Mouse (Mus musculus) forebrain, postnatal 0 days (tissue): ENCODE measurements at regions not wholly inside any gene's neighbourhood (a gene's known extent, or its start where the extent isn't known, plus 50 kb on each side); places are given as distances from the start of the nearest gene placed in this dataset.
"Not testable (repeated sequence)": the region's sequence is repeated elsewhere in the genome, so short reads cannot be mapped to it uniquely, and the experiment has no call there.

Source experiments
- ATAC-seq: fragments of 200-750 bp; cut with Nextera tagmentation; 2 replicates; pipeline ENCODE4 v1.8.0; 2017; ENCODE audit warnings: mild to moderate bottlenecking, moderate library complexity
- DNase-seq: peaks from one replicate; pipeline ENCODE4 v3.0.0-alpha.2; 2015
- H3K27ac ChIP-seq: fragments of 300-500 bp; sonication (generic); 2 replicates; pipeline ENCODE4 v1.5.1; 2014; ENCODE audit warnings: low read depth, mild to moderate bottlenecking, antibody characterized with exemption, low read length, moderate library complexity, mixed read lengths
- H3K27me3 ChIP-seq: fragments of 300-500 bp; sonication (generic); 2 replicates; pipeline ENCODE4 v1.6.1; 2014; ENCODE audit warnings: mild to moderate bottlenecking, low read length, mixed read lengths; ENCODE audit not compliant: insufficient read depth
- H3K36me3 ChIP-seq: fragments of 300-500 bp; sonication (generic); 2 replicates; pipeline ENCODE4 v1.6.1; 2014; ENCODE audit warnings: mild to moderate bottlenecking, moderate library complexity; ENCODE audit not compliant: insufficient read depth
- H3K4me1 ChIP-seq: fragments of 300-500 bp; sonication (generic); 2 replicates; pipeline ENCODE4 v1.6.1; 2014; ENCODE audit warnings: antibody characterized with exemption; ENCODE audit not compliant: insufficient read depth
- H3K4me2 ChIP-seq: fragments of 300-500 bp; sonication (generic); 2 replicates; pipeline ENCODE4 v1.6.1; 2014; ENCODE audit warnings: low read depth, mild to moderate bottlenecking, moderate library complexity
- H3K4me3 ChIP-seq: fragments of 300-500 bp; sonication (generic); 2 replicates; pipeline ENCODE4 v1.5.1; 2014; ENCODE audit warnings: low read depth, low read length, mixed read lengths
- H3K9ac ChIP-seq: fragments of 300-500 bp; sonication (generic); 2 replicates; pipeline ENCODE4 v1.6.1; 2014; ENCODE audit warnings: mild to moderate bottlenecking
- H3K9me3 ChIP-seq: fragments of 300-500 bp; sonication (generic); 2 replicates; pipeline ENCODE4 v1.6.1; 2016; ENCODE audit warnings: low read length
- CTCF ChIP-seq: sonication (generic); IDR thresholded peaks from 2 replicates; pipeline ENCODE4 v1.5.1; 2016; ENCODE audit warnings: antibody characterized with exemption, control low read depth, low read depth
- WGBS: fragments of 180-500 bp; shearing (Covaris S2); extraction: QIAGEN DNeasy Blood & Tissue Kit; methylation state at CpG from one replicate; pipeline ENCODE4 v1.1.7; 2014; 5-methylcytosine and 5-hydroxymethylcytosine counted together

- H3K4me2 ChIP-seq = no peak overlapping the region
- no peak overlapping the region for H3K4me3 ChIP-seq
- no peaks in the 10 kb centered on the region for H3K36me3 ChIP-seq
- DNase-seq = no peak
- H3K9me3 ChIP-seq = no peaks in the 10 kb centered on the region
- no peak overlapping the region for H3K27ac ChIP-seq
- H3K4me1 ChIP-seq = no peaks in the 10 kb centered on the region
- no peak for ATAC-seq
- no peaks in the 10 kb centered on the region for H3K27me3 ChIP-seq
- 70% methylated on average over 4 of the region's 4 CpGs for WGBS
- H3K9ac ChIP-seq = no peak overlapping the region
- TF ChIP-seq CTCF = no peak
Observed at GRCm38 (mm10) chr12:69513166-69513565, 69.7 kb downstream of the Vcpkmt start.

DNA sequence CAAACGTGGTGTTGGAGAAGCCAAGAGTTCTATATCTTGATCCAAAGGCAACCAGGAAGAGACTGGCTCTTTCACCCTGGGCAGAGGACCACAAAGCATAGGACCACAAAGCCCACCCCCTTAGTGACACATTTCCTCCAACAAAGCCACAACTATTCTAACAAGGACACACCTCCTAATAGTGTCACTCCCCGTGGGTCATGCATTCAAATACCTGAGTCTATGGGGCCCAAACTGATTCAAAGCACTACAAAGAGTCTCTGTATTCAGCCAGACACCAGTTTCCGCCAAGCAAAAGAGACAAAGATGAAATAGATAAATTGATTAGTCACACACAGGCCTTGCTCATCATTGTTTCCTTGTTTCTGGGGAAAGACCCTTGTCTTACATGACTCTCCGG, 72.1 kb downstream of the Vcpkmt start:
- H3K9ac ChIP-seq = no peak overlapping the region
- no peak overlapping the region for H3K4me3 ChIP-seq
- no peaks in the 10 kb centered on the region for H3K36me3 ChIP-seq
- TF ChIP-seq CTCF = no peak
- no peak overlapping the region for H3K4me2 ChIP-seq
- H3K27me3 ChIP-seq = no peaks in the 10 kb centered on the region
- H3K4me1 ChIP-seq = no peaks in the 10 kb centered on the region
- no peak overlapping the region for H3K27ac ChIP-seq
- ATAC-seq (no peak), DNase-seq (no peak)
- H3K9me3 ChIP-seq = no peaks in the 10 kb centered on the region
- 58% methylated on average over 4 of the region's 4 CpGs for WGBS

DNA sequence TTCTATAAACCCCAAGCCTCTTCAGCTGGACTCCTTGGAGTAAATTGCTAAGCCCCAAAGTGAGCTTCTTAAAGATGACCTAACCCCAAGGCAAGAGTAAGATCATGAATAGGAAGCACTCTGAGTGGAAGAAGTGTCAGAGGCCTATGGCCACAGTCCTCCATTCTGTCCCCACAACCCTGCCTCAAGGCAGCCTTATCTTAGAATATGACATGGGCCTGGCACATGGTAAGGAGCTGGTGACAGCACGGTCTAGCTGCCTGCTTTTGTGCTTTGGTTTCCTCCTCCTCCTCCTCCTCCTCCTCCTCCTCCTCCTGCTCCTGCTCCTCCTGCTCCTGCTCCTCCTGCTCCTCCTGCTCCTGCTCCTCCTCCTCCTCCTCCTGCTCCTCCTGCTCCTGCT, 73.6 kb downstream of the Vcpkmt start:
- H3K9me3 ChIP-seq, H3K27ac ChIP-seq, ATAC-seq, H3K4me1 ChIP-seq, DNase-seq, H3K9ac ChIP-seq, H3K4me2 ChIP-seq, H3K27me3 ChIP-seq, H3K36me3 ChIP-seq, H3K4me3 ChIP-seq: not testable (repeated sequence)
- 64% methylated on average over 1 of the region's 1 CpGs for WGBS

- H3K4me1 ChIP-seq = 0 out of 2 replicates have a peak, but pooled peaks cover 2% of the 10 kb centered on the region
- no peak overlapping the region for H3K9ac ChIP-seq
- H3K4me3 ChIP-seq = no peak overlapping the region
- no peak for DNase-seq
- H3K9me3 ChIP-seq = no peaks in the 10 kb centered on the region
- no peaks in the 10 kb centered on the region for H3K27me3 ChIP-seq
- no peak for ATAC-seq
- 94% methylated on average over 6 of the region's 6 CpGs for WGBS
- no peak for TF ChIP-seq CTCF
- H3K36me3 ChIP-seq = no peaks in the 10 kb centered on the region
- no peak overlapping the region for H3K4me2 ChIP-seq
- no peak overlapping the region for H3K27ac ChIP-seq
Observed at GRCm38 (mm10) chr12:69507906-69508305, 74.9 kb downstream of the Vcpkmt start.

DNA sequence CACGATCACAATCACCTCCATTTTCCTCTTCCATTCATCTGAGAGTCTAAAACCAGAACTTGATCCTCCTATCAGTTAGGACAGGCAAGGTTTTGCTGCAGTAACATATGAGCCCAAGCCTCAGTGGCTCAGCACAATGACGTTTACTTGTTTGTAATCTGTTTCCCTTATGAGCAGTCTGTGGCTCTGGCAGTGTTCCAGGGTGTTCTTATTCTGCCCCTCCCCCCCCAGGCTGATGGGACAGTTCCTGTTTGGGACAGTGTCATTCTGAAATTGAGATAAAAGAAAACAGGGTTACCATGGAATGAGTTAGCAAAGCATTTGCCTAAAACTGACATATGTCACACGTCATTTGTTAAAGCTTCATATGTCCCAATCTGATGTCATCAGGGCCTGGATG, 75.5 kb downstream of the Vcpkmt start:
- ATAC-seq (no peak), DNase-seq (no peak)
- Histone ChIP-seq H3K4me2 (no peak overlapping the region), H3K4me3 (no peak overlapping the region), H3K9ac (no peak overlapping the region), H3K27ac (no peak overlapping the region), H3K9me3 (no peaks in the 10 kb centered on the region), H3K27me3 (no peaks in the 10 kb centered on the region), H3K36me3 (no peaks in the 10 kb centered on the region), H3K4me1 (peaks cover 7% of the 10 kb centered on the region; the same call in 1 of the 2 replicates)
- WGBS = 69% methylated on average over 3 of the region's 3 CpGs
- no peak for TF ChIP-seq CTCF

GRCm38 (mm10) chr12:69502706-69503070, 80.1 kb downstream of the Vcpkmt start:
- Histone ChIP-seq H3K36me3 (no peaks in the 10 kb centered on the region), H3K9me3 (no peaks in the 10 kb centered on the region), H3K27ac (peak overlapping the region; percentile 87), H3K4me1 (peaks cover 16% of the 10 kb centered on the region), H3K4me2 (no peak overlapping the region), H3K4me3 (no peak overlapping the region), H3K27me3 (no peaks in the 10 kb centered on the region), H3K9ac (no peak overlapping the region)
- ATAC-seq (no peak), DNase-seq (no peak)
- TF ChIP-seq CTCF = no peak
- WGBS = 79% methylated on average over 6 of the region's 6 CpGs

GRCm38 (mm10) chr12:69501783-69502705, 80.8 kb downstream of the Vcpkmt start:
- DNase-seq (peak; percentile 81), ATAC-seq (peak; percentile 85)
- H3K4me1 ChIP-seq = peaks cover 16% of the 10 kb centered on the region
- no peaks in the 10 kb centered on the region for H3K36me3 ChIP-seq
- peak overlapping the region; percentile 23 for H3K4me2 ChIP-seq
- WGBS = 17% methylated on average over 20 of the region's 20 CpGs
- H3K9ac ChIP-seq = no peak overlapping the region
- no peaks in the 10 kb centered on the region for H3K27me3 ChIP-seq
- H3K9me3 ChIP-seq = no peaks in the 10 kb centered on the region
- TF ChIP-seq CTCF = no peak
- no peak overlapping the region for H3K4me3 ChIP-seq
- peak overlapping the region; percentile 87 for H3K27ac ChIP-seq
